Mouse (Mus musculus): ENCODE results near the gene Lhx2. TPM values are rescaled to one million over a fixed set of nuclear protein-coding genes. Genes with fewer than 3 reads are reported as not detected.

The Lhx2 gene
- polyA plus RNA-seq, 1 experiment from 2014 or later: 22.1 TPM

- H3K9ac ChIP-seq: no peak overlapping the region
- no peak overlapping the region for H3K4me2 ChIP-seq
- no peaks in the 10 kb centered on the region for H3K9me3 ChIP-seq
- no peaks in the 10 kb centered on the region for H3K36me3 ChIP-seq
- WGBS: 3% methylated on average over 6 of the region's 6 CpGs
- peaks cover 94% of the 10 kb centered on the region for H3K27me3 ChIP-seq
- no peak overlapping the region for H3K27ac ChIP-seq
- no peak for ATAC-seq (ENCODE audit: low FRiP score)
- no peak overlapping the region for H3K4me3 ChIP-seq
- peaks cover 17% of the 10 kb centered on the region for H3K4me1 ChIP-seq (replicated peaks)
Observed at GRCm38 (mm10) chr2:38337091-38337640, 1.9 kb upstream of the Lhx2 start.

GRCm38 (mm10) chr2:38337681-38338080, 1.4 kb upstream of the Lhx2 start:
- no peak for ATAC-seq (ENCODE audit: low FRiP score)
- H3K27ac ChIP-seq: no peak overlapping the region
- H3K9me3 ChIP-seq: no peaks in the 10 kb centered on the region
- 8% methylated on average over 5 of the region's 5 CpGs for WGBS
- H3K4me2 ChIP-seq: no peak overlapping the region
- no peaks in the 10 kb centered on the region for H3K36me3 ChIP-seq
- peaks cover 17% of the 10 kb centered on the region for H3K4me1 ChIP-seq (replicated peaks)
- H3K9ac ChIP-seq: no peak overlapping the region
- H3K4me3 ChIP-seq: no peak overlapping the region
- H3K27me3 ChIP-seq: peaks cover 96% of the 10 kb centered on the region

GRCm38 (mm10) chr2:38338348-38338932, 641 bp upstream of the Lhx2 start:
- Histone ChIP-seq H3K27ac (no peak overlapping the region), H3K4me2 (peak overlapping the region; percentile 59), H3K27me3 (peaks cover 96% of the 10 kb centered on the region), H3K36me3 (no peaks in the 10 kb centered on the region), H3K9me3 (no peaks in the 10 kb centered on the region), H3K9ac (no peak overlapping the region), H3K4me1 (replicated peaks) (peaks cover 17% of the 10 kb centered on the region), H3K4me3 (peak overlapping the region; percentile 43)
- no peak for ATAC-seq (ENCODE audit: low FRiP score)
- 3% methylated on average over 5 of the region's 5 CpGs for WGBS

GRCm38 (mm10) chr2:38339910-38340625, 987 bp downstream of the Lhx2 start:
- Histone ChIP-seq H3K9me3 (no peaks in the 10 kb centered on the region), H3K4me3 (peak overlapping the region; percentile 43)

GRCm38 (mm10) chr2:38340626-38341200, 1.6 kb downstream of the Lhx2 start:
- H3K9me3 ChIP-seq: no peaks in the 10 kb centered on the region
- H3K27me3 ChIP-seq: peaks cover 98% of the 10 kb centered on the region
- peak overlapping the region; percentile 43 for H3K4me3 ChIP-seq
- peak overlapping the region; percentile 73 for H3K27ac ChIP-seq
- ATAC-seq (ENCODE audit: low FRiP score): no peak
- H3K36me3 ChIP-seq: no peaks in the 10 kb centered on the region
- WGBS: 1% methylated on average over 10 of the region's 10 CpGs
- H3K4me1 ChIP-seq (replicated peaks): peaks cover 17% of the 10 kb centered on the region
- peak overlapping the region; percentile 40; the same call in 1 of the 2 replicates for H3K9ac ChIP-seq
- peak overlapping the region; percentile 9; the same call in 1 of the 2 replicates for H3K4me2 ChIP-seq

More at GRCm38 (mm10) chr2:38339910-38340625, 987 bp downstream of the Lhx2 start:
- Histone ChIP-seq H3K27ac (peak overlapping the region; percentile 89), H3K27me3 (peaks cover 98% of the 10 kb centered on the region), H3K9ac (peak overlapping the region; percentile 74), H3K36me3 (no peaks in the 10 kb centered on the region), H3K4me2 (peak overlapping the region; percentile 59), H3K4me1 (replicated peaks) (peaks cover 17% of the 10 kb centered on the region)
- WGBS: under 1% methylated on average over 9 of the region's 9 CpGs
- ATAC-seq (ENCODE audit: low FRiP score): no peak; the same call in 1 of the 2 replicates

GRCm38 (mm10) chr2:38343573-38343972, 4.5 kb downstream of the Lhx2 start:
- no peak overlapping the region for H3K27ac ChIP-seq
- peak overlapping the region; percentile 36 for H3K4me2 ChIP-seq

GRCm38 (mm10) chr2:38344727-38345126, 5.6 kb downstream of the Lhx2 start:
- no peaks in the 10 kb centered on the region for H3K9me3 ChIP-seq
- no peak overlapping the region for H3K9ac ChIP-seq
- H3K4me2 ChIP-seq: peak overlapping the region; percentile 16; the same call in 1 of the 2 replicates
- H3K27me3 ChIP-seq: peaks cover 98% of the 10 kb centered on the region
- no peak for ATAC-seq (ENCODE audit: low FRiP score)
- H3K27ac ChIP-seq: no peak overlapping the region
- H3K4me3 ChIP-seq: no peak overlapping the region
- peaks cover 22% of the 10 kb centered on the region for H3K4me1 ChIP-seq (replicated peaks)
- no peaks in the 10 kb centered on the region for H3K36me3 ChIP-seq

More at GRCm38 (mm10) chr2:38343573-38343972, 4.5 kb downstream of the Lhx2 start:
- Histone ChIP-seq H3K9ac (no peak overlapping the region), H3K36me3 (no peaks in the 10 kb centered on the region), H3K4me1 (replicated peaks) (peaks cover 29% of the 10 kb centered on the region), H3K4me3 (peak overlapping the region; percentile 3; the same call in 1 of the 2 replicates), H3K27me3 (peaks cover 98% of the 10 kb centered on the region), H3K9me3 (no peaks in the 10 kb centered on the region)
- WGBS: 12% methylated on average over 1 of the region's 1 CpGs
- no peak for ATAC-seq (ENCODE audit: low FRiP score)

- Histone ChIP-seq H3K4me2 (peak overlapping the region; percentile 56), H3K9ac (peak overlapping the region; percentile 49), H3K27me3 (peaks cover 100% of the 10 kb centered on the region), H3K9me3 (no peaks in the 10 kb centered on the region), H3K36me3 (no peaks in the 10 kb centered on the region), H3K4me3 (peak overlapping the region; percentile 37; the same call in 1 of the 2 replicates), H3K27ac (peak overlapping the region; percentile 86), H3K4me1 (replicated peaks) (peaks cover 34% of the 10 kb centered on the region)
- ATAC-seq (ENCODE audit: low FRiP score): no peak
- WGBS: 3% methylated on average over 6 of the region's 6 CpGs
Observed at GRCm38 (mm10) chr2:38346417-38346816, 7.3 kb downstream of the Lhx2 start.

GRCm38 (mm10) chr2:38346881-38347764, 8.0 kb downstream of the Lhx2 start:
- Histone ChIP-seq H3K4me1 (replicated peaks) (peaks cover 41% of the 10 kb centered on the region), H3K4me2 (peak overlapping the region; percentile 56), H3K9me3 (no peaks in the 10 kb centered on the region), H3K9ac (peak overlapping the region; percentile 65), H3K4me3 (peak overlapping the region; percentile 37), H3K27ac (peak overlapping the region; percentile 86), H3K27me3 (peaks cover 100% of the 10 kb centered on the region), H3K36me3 (no peaks in the 10 kb centered on the region)
- WGBS: under 1% methylated on average over 15 of the region's 15 CpGs
- ATAC-seq (ENCODE audit: low FRiP score): no peak

GRCm38 (mm10) chr2:38347811-38348551, 8.9 kb downstream of the Lhx2 start:
- H3K4me2 ChIP-seq: peak overlapping the region; percentile 56
- peaks cover 42% of the 10 kb centered on the region for H3K4me1 ChIP-seq (replicated peaks)
- 0 out of 2 replicates have a peak, but pooled peaks have one; percentile 38 for ATAC-seq (ENCODE audit: low FRiP score)
- no peaks in the 10 kb centered on the region for H3K9me3 ChIP-seq
- peak overlapping the region; percentile 86 for H3K27ac ChIP-seq
- peak overlapping the region; percentile 65 for H3K9ac ChIP-seq
- H3K36me3 ChIP-seq: no peaks in the 10 kb centered on the region
- H3K4me3 ChIP-seq: peak overlapping the region; percentile 37
- WGBS: under 1% methylated on average over 54 of the region's 54 CpGs
- peaks cover 100% of the 10 kb centered on the region for H3K27me3 ChIP-seq

Data from hindbrain, embryonic 13.5 days (tissue).